Mouse (Mus musculus): Measurements from ENCODE around the gene Cttnbp2nl.
A peak's percentile ranks its signal among the peaks of the same experiment; 100 is the strongest.

Gene Cttnbp2nl

DNA sequence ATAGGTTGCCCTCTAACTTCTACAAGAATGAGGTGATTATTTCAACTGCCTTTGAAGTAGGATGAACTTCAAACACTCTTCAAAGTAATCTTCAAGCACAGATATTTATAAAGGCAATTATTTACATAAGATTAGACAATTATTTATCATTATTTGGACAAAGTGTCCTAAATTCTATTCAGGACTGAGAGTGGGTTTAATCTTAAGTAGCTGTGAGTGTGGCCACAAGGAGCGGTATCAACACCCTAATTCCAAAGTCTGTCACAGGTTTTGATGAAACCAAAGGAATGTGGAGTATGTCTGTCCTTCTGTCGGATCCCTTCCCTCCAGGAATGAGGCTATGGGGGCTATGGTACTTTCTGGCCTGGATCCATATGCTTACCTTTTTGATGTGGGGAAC lies 38.0 kb downstream of the Cttnbp2nl start:
- DNase-seq (ENCODE audit: inconsistent ontology term): peak; percentile 76

DNA sequence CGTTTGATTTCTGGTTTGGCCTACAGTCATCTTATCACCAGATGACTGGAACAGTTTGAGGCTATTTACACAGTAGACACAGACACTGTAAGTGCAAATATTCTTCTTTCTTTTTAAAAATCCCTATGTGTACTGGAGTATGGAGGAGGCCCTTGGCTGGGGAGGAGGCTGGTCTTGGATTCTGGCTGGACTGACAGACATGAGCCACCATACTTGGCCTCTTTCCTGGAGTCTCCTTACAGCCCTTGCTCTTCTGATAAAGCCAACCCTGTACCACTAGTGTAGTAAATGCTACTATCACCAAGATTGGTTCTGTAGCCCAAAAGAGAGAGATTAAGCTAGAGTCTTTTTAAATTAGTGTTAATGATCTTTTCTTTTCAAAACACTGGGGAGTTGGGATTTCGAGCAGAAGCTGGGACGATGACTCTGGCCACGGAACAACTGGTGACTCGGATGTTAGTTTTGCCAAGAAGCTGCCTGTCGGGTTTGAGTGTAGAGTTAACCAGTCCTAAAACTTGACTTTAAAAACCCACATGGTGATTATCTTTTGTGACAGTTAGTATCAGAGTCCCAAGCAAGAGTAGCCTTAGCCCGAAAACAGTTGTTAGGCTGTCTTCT lies 40.1 kb downstream of the Cttnbp2nl start:
- DNase-seq (ENCODE audit: inconsistent ontology term): peak; percentile 58

DNA sequence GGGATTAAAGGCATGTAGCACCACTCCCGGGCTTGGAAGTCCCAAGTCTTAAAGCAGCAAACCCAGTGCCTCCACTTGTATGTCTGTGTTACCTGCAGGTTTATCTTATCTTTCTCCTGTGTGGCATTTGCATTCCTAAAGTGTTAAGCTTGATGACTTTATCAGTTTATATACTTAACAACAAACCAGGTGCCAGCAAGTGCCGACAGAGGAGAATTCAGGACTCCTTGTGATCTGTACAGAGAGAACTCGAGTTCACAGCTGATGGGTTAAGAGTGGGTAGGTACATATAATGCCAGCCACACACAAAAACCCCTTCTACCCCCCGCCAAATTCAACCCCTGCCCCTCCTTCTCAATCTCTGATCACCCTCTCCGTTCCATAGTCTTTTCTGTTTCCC lies 41.1 kb downstream of the Cttnbp2nl start:
- no peak for DNase-seq (ENCODE audit: inconsistent ontology term)

DNA sequence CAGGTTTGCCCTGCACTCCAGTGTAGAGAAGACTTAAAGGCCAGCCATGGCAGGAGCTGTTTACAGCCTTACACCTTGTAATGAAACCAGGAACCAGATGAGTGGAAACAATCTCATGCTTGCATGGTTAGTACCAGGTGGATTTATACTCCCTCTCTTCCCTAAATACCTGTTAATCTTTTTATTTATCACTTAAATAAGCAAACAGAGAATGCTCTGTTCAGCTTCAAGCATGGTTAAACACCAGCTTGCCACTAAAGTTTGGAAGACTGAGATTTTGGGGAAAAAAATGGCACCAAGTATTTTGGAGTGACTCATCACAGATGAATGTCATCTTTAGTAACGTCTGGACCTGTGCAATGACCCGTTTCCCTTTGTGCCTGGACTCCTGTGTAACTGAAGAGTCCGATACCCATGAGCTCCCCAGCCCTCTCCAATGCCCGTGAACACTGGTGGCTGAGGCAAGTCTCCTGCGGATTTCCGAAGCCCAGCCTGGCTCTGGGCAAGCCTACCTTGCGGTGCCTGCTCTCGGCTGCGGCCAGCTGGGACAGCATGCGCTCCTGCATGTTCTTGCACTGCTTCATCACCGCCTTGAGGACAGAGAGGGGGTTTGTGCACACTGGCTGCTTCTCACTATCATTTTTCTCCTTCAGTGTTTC lies 42.1 kb downstream of the Cttnbp2nl start:
- DNase-seq (ENCODE audit: inconsistent ontology term): peak; percentile 88

DNA sequence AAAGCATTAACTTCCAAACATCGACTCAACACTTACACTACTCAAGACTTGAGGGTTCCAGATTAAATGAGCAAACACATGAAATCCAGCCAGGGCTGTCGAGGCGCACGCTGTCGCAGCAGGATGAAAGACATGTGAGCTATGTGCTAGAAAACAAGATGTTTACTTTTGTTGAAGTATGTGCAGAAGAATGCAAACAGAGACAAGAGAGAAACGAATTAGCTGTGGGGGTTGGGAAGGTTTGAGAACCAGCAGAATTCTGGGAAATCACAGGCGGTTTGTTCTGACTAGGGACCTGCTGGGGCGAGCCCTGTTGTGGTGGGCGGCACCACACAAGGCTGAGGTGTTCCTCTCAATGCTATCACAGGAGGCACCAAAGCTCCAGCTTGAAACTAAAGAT lies 44.9 kb downstream of the Cttnbp2nl start:
- DNase-seq (ENCODE audit: inconsistent ontology term): no peak

DNA sequence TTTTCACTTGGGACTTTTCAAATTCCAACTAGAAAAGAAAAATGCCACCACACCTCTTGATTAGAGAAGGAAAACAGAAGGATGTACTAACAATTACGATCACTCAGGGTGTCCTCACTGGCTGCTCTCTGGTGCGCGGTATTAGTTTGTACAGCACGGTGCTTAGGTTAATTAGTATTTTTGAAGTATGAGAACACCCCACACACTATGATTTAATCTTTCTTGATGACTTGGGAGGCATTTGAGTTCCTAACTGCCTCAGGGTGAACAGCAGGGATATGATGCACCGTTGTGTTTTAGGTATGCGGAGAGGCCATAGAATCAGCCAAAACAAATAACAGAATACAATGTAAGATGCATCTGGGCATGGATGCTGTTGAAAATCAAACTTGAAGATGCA lies 46.8 kb downstream of the Cttnbp2nl start:
- peak; percentile 69 for DNase-seq (ENCODE audit: inconsistent ontology term)

DNA sequence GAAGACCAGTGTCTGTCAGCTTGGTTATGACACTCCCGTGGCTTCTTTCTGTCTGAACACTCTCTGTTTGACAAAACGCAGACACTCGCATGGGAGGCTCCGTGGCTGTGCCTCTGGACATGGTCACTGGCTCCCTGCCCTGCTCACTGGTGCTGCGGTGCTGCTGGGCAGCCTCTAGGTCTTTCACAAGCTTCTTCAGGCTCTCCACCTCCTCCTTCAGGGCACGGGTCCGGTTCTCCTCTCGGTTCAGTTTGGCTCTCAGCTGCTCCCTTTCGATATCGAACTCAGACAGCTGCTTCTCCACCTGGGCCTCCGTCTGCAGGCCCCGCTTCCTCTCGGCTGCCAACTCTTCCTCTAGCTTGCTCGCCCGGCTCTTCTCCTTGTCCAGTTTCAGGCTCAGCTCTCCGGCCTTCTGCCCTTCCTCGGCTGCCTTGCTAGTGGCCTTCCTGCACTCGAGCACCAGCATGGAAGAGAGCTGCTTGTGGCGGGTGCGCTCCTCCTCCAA lies 47.3 kb downstream of the Cttnbp2nl start:
- no peak for DNase-seq (ENCODE audit: inconsistent ontology term)

DNA sequence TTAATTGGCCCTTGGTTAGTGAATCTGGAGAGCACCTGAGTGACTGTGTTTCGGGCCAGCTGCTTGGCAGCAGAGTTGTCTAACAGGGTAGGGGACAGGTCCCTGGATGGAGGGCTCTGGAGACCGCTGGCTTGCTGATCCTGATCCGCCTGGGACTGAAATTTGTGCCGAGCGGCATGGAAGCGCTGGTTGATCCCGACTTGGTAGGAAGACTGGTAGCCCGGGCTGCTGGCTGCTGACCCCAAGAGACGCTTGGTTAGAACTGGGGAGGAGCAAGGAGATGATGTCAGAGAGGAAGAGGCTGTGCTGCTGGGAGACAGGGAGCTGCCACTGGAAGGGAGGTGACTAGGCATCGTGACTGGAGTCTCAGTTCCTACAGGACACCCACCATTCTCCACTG lies 47.9 kb downstream of the Cttnbp2nl start:
- no peak for DNase-seq (ENCODE audit: inconsistent ontology term)

DNA sequence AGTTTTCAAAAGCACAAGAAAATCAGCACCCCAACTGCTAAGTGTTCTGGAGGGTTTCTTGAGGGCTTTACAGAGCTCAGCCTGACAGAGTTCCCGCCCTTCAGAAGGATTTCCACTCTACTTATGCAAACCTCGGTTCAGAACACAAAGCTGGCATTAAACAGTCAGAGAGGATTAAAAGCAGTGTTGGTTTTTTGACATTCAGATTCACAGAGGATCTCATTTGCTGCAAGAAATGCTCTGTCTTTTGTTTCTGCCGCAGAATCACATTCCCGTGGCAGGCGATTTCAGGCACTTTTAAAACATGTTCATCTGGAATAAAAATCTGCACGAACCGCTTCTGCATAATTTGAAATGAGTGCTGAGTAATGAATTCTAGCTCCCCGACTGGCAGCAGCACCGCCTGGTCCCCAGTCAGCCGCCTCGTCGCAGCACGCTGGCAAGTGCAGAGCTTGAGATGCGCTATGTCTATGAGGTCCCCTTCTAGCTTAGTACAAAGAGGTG lies 48.9 kb downstream of the Cttnbp2nl start:
- no peak for DNase-seq (ENCODE audit: inconsistent ontology term)

DNA sequence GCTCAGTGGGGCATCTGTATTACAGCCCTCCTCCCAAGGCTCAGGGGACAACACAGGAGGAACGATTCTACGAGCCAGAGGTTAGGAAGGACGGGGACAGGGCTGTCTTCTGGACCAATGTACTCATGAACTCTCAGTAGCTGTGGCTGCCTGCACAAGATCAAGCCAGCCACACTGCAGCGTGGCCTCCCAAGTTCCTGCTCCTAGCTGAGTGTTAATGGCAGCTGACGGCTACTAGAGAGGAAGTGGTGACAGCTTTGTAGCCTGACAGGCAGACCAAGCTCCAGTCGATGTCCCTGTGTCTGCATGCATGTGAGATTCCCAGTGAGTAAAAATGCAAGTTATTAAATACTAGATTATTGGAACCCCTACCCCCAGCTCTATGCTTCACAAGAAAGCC lies 51.6 kb downstream of the Cttnbp2nl start:
- DNase-seq (ENCODE audit: inconsistent ontology term): no peak

DNA sequence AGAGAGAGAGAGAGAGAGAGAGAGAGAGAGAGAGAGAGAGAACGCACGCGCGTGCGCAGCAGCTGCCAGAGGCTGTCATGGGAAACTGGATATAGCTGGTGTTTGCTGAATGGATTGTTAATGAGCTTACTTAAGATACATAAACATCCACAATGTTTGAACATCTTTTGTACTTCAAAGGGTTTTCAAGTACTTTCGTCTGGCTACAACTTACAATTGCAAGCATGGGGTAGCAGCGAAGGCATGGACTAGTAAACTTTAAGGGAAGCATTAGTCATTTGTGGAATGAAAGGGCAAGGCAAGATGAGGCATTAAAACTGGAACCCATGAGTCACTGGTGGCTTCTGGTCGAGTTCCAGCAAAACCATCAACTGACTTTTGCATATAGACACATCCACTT lies 52.4 kb downstream of the Cttnbp2nl start:
- peak; percentile 74 for DNase-seq (ENCODE audit: inconsistent ontology term)

DNA sequence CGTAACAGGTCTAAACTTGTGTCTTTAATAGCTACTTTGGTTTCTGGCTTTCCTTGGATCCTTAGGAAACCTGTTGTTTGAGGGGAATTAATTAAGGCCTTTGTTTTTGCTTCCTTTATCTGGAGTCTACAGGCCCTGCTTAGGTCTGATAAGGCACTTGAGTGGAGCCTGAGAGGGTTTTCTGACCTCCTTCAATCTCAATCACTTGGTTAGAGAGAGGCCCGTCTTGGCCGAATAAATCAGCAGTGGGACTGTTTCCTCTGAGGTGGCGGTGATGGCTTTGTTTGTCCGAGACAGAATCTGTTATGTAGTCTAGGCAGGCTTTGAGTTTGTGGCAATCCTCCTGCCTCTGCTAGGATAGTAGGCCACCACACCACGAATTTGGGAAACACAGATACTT lies 55.4 kb downstream of the Cttnbp2nl start:
- no peak for DNase-seq (ENCODE audit: inconsistent ontology term)

DNA sequence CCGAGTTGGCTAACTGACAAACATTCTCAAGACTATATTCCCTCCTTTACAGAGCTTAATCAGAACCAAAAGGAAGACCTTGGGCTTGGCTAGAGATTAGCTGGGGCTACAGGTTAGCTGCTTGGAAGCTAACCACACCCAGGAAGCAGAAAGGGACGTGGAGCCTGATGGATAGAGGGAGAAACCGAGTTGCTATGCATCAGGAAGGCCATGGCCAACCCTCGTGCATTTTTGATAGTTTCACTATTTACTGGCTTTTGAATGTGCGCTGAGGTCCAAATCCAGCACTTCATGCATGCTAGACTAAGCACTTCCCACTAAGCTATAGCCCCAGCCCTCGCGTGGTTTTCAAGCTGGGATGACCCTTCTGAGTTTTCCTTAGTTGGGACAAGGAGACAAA lies 57.2 kb downstream of the Cttnbp2nl start:
- DNase-seq (ENCODE audit: inconsistent ontology term): no peak

DNA sequence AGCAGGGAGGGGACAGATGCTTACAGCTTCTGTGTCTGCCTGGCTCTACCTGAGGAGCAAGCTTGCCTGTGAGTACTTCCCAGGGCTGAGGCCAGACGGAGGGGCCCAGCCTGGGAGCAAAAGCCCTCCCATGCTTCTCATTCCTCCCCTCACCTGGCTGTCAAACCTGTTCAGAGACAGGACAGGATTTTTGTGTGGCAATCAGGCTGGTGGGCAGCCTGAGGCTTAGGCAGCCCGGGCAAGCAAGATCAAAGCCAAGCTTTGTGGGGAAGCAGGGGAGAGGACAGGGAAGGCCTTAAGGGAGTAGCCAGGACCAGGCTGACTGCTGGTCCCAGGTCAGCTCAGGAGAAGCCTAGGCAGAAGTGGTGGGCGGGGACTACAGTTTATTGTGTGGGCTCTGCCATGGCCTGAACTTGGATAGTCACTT lies 58.5 kb downstream of the Cttnbp2nl start:
- peak; percentile 61 for DNase-seq (ENCODE audit: inconsistent ontology term)

DNA sequence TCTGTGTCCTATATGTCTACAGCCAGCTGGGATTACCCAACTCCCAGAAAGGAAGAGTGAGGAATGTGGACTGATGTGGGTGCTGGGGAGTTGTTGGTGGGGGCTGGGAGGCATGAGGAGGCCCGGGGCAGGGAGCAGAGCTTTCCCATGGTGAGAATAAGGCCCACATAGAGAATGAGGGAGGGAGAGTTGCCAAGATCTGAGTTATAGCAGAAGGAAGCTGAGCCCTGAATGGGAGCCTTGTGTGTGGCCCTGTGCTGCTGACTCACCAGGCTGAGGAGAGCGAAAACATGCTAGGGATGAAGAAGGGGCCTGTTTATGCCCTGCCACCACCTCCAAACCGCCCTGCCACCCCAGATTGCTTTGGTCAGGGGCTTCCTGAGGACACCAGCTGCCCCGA lies 59.1 kb downstream of the Cttnbp2nl start:
- peak; percentile 96 for DNase-seq (ENCODE audit: inconsistent ontology term)

DNA sequence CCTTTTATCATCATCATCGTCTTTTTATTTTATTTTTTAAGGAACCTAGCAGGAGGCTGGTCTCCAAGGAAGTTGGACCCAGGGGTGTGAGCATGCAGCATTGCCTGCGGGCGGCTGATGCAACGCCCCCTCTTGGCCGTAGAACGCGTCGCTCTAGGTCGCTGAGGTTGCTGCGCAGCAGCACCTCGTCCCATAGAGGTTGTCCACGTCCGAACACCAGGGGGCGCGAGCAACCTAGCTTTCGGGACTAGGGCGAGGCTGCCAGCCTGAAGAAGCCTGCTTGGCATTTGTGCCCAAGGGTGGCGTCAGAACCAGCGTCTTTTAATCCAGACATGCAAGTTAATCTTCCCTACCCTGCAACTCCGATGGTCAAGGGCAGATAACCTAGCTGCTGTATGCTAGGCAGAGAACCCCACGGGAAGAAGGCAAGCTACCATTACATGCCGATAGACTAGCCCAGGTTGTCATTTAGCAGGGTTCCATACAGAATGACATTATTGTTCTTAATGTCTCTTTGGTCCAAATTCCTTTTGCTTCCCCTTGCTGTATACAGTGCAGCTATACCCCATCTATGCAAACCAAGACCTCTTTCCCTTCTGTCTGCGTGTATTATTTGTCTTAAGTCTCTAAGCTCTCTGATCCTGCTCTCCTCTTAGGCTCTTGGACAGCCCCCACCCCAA lies 60.1 kb downstream of the Cttnbp2nl start:
- peak; percentile 92 for DNase-seq (ENCODE audit: inconsistent ontology term)

DNA sequence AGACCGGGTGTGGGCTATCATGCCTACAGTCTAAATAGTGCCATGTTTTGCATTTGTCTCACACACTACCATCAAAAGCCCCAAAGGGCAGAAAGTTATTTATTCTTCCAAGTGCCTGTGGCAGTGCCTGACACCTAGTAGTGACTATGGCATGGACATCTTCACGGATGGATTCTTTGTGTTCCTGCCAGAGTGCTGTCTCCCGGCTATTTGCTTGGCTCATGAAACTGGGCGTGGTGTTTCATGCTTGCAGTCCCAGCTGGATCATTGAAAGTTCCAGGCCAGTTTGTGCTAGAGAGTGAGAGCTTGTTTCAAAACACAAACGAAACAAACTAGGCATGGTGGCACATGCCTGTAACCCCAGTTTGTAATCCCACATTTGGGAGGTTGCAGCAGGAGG lies 61.2 kb downstream of the Cttnbp2nl start:
- no peak for DNase-seq (ENCODE audit: inconsistent ontology term)

DNA sequence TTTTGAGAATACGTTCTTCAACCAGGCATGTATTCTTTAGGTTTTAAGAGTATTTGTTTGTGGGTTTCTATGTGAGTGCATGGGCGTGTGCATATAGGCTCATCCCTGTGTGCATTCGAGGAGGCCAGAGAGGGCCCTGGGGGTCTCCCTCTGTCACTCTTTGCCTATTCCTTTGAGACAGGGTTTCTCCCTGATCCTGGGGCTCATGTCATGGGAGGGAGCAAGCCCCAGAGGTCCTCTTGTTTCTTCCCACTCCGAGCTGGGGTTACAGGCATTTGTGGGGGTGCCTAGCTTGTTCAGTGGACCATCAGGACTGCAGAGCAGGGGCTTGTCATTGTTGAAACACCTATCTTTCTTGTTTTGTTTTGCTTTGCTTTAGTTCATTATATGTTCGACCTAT lies 65.1 kb downstream of the Cttnbp2nl start:
- DNase-seq (ENCODE audit: inconsistent ontology term): no peak

DNA sequence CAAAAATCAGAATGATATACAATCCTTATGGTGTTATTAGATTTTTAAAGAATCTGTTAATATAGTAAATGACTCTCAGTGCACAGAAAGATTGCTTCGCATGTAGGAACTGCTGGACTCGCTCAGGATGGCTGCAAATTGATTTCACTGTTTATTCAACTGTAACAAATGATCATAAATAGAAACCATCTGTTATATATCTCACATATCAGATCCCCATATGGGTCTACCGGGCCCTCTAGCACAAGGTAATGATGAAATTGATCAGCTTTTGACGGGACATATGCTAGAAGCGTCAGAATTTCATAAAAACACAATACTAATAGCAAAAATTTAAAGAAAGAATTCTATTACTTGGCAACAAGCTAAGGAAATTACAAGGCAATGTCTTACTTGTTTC lies 73.2 kb downstream of the Cttnbp2nl start:
- no peak for DNase-seq (ENCODE audit: inconsistent ontology term)

DNA sequence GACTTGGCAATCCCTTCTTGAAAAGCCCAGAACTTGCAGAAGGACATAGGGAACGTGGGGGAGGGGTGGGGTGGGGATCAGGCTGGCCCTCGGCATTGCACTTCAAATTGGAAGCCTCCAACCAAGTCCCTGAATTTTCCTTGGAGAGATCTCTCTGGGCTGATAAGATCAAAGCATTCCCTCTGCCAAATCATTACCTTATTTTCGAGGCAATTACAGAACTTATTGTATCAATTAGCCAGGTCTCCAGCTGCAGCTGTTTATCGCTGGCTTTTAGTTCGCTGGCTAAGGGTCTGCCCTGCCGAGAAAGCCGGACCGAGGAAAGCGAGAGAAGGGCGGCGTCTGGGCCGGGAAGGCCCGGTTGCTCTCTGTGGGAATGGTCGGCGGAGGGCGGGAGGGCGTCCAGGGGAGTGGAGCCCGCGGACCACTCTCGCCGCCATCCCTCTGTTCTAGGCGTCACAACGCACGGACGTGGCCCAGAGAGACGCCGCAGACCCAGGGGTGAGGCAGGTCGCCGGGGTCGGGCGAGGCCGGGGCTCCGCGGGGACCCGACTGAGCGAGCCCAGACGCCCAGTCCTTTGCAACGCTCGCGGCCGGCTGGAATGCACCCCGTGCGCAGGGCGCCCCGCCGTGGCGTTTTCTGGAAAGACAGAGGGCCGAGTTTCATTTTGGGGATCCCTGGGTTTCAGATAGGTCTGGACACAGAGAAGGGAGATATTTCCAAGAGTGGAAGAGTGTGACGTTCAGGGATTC lies 85.2 kb downstream of the Cttnbp2nl start:
- peak; percentile 92 for DNase-seq (ENCODE audit: inconsistent ontology term)

DNA sequence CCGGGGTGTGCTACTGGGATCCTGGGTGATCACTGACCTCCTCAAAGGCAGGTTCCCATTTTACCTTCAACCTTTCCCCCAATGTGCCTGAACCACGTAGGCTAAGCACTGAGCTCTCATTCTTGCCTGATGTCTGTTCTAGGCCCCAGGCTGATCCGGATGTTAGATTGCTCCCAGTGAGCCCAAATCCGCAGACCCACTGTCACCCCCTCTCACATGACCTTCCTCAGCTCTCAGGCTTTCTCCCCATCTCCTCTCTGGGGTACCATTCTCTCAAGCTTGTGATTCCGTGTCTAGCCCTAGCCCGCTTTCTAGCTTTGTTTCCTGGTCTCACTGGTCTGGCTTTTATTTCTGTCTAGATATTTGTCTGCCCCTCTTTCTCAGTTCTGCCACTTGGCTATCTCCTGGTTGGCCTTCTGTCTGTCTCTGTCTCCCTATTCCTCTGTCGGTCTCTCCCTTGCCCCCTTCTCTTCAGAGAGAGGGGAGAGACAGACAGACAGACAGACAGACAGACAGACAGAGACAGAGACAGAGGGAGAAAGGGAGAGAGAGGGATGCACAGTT lies 86.9 kb downstream of the Cttnbp2nl start:
- no peak for DNase-seq (ENCODE audit: inconsistent ontology term)
